Mouse (Mus musculus) liver, postnatal 0 days (tissue): ENCODE measurements around the gene Fer.
A peak's percentile ranks its signal among the peaks of the same experiment; 100 is the strongest.

Experiments used
- CTCF ChIP-seq: sonication (generic); IDR thresholded peaks from 2 replicates; pipeline ENCODE4 v1.5.1; 2016; ENCODE audit warnings: antibody characterized with exemption, low read depth
- EP300 ChIP-seq: IDR thresholded peaks from 2 replicates; pipeline ENCODE4 v1.6.1; 2016; ENCODE audit warnings: antibody characterized with exemption, low read depth, mild to moderate bottlenecking

GRCm38 (mm10) chr17:63951436-63951835 is 88.6 kb downstream of the Fer start:
- TF ChIP-seq CTCF (peak; percentile 50), EP300 (no peak)
